Mouse (Mus musculus) liver, adult 2 months (tissue): ENCODE data around the gene Vcpkmt.

Experiments used
- CTCF ChIP-seq: fragments of 200-500 bp; IDR thresholded peaks from 2 replicates; pipeline ENCODE4 v1.5.1; 2011; ENCODE audit warnings: low read depth, low read length, control low read depth
- POLR2A ChIP-seq: fragments of 200-500 bp; IDR thresholded peaks from 2 replicates; pipeline ENCODE4 v1.6.1; 2011; ENCODE audit warnings: low read length, control low read depth; ENCODE audit not compliant: insufficient read depth; ENCODE audit errors: extremely low read depth

- TF ChIP-seq CTCF, result no peak
- TF ChIP-seq POLR2A, result no peak
These were observed 21.5 kb upstream of the Vcpkmt start for GRCm38 (mm10) chr12:69604367-69604766.
